Mouse (Mus musculus) small intestine, adult 2 months (tissue): Measurements from ENCODE around the gene Nbea. TPM values are rescaled to one million over a fixed set of nuclear protein-coding genes. Genes with fewer than 3 reads are reported as not detected.

Experiments
- H3K27ac ChIP-seq: fragments of 200-500 bp; 2 replicates; pipeline ENCODE4 v1.5.1; 2012; ENCODE audit warnings: low read depth, low read length, control low read depth, inconsistent platforms; ENCODE audit not compliant: insufficient read depth
- H3K27me3 ChIP-seq: fragments of 200-500 bp; 2 replicates; pipeline ENCODE4 v1.6.1; 2012; ENCODE audit warnings: mild to moderate bottlenecking, moderate library complexity, low read length, inconsistent platforms; ENCODE audit not compliant: control insufficient read depth, insufficient read depth
- H3K36me3 ChIP-seq: fragments of 200-500 bp; 2 replicates; pipeline ENCODE4 v1.6.1; 2012; ENCODE audit warnings: mild to moderate bottlenecking, low read length, control low read depth, inconsistent platforms; ENCODE audit not compliant: control insufficient read depth, insufficient read depth
- H3K4me1 ChIP-seq: fragments of 200-500 bp; 2 replicates; pipeline ENCODE4 v1.6.1; 2012; ENCODE audit warnings: low read length, inconsistent platforms, mixed read lengths; ENCODE audit not compliant: control insufficient read depth, insufficient read depth, insufficient read length
- H3K4me3 ChIP-seq: fragments of 200-500 bp; 2 replicates; pipeline ENCODE4 v1.5.1; 2012; ENCODE audit warnings: low read depth, mild to moderate bottlenecking, control low read depth, inconsistent platforms, low read length, moderate library complexity
- CTCF ChIP-seq: fragments of 200-500 bp; IDR thresholded peaks from 2 replicates; pipeline ENCODE4 v1.5.1; 2012; ENCODE audit warnings: low read depth, mild to moderate bottlenecking, control low read depth, inconsistent platforms, low read length, moderate library complexity, mixed read lengths; ENCODE audit not compliant: insufficient replicate concordance, insufficient read length; ENCODE audit errors: extremely low read depth
- POLR2A ChIP-seq: fragments of 200-500 bp; IDR thresholded peaks from 2 replicates; pipeline ENCODE4 v1.6.1; 2012; ENCODE audit warnings: low read depth, mild to moderate bottlenecking, control low read depth, inconsistent platforms, low read length, moderate library complexity
- WGBS: fragments of 180-500 bp; shearing (Covaris S2); methylation state at CpG from one replicate; pipeline ENCODE4 v1.1.7; 2018; 5-methylcytosine and 5-hydroxymethylcytosine counted together
- polyA plus RNA-seq: library from polyadenylated mRNA; depleted of rRNA; stranded (reverse); fragments of >200 nt; gene quantifications from 2 replicates; pipeline ENCODE4 v1.2.3, GENCODE M21; 2012

Gene Nbea
- polyA plus RNA-seq, 1 experiment = 2.4 TPM

GRCm38 (mm10) chr3:56181991-56182370 lies 1.5 kb downstream of the Nbea start:
- no peak for TF ChIP-seq POLR2A
- no peak for TF ChIP-seq CTCF
- 52% methylated on average over 4 of the region's 4 CpGs for whole genome bisulfite sequencing
- H3K27ac ChIP-seq = no peak overlapping the region

DNA sequence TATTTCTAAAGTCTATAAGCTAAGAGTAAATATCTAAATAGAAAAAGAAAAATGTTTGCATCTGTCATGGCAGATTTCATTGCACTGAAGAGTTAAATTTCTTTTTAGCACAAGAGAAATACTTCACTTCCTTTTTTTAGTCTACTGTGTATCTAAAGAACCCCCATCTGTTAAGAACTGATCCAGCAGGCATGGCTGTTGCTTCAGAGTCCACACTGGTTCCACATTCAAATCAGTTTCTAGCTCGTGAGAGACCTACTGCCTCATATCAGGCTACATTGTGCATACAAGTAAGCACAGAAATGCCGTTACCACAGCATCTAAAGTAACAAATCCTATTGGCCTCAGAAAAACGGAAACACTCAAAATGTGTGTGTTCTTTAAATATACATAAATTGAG lies 2.5 kb downstream of the Nbea start:
- no peak for TF ChIP-seq CTCF
- no peak for TF ChIP-seq POLR2A
- Histone ChIP-seq H3K27ac (no peak overlapping the region), H3K4me1 (peaks cover 5% of the 10 kb centered on the region; the same call in 1 of the 2 replicates), H3K36me3 (no peaks in the 10 kb centered on the region), H3K4me3 (no peak overlapping the region), H3K27me3 (peaks cover 5% of the 10 kb centered on the region; the same call in 1 of the 2 replicates)
- WGBS = 62% methylated on average over 3 of the region's 3 CpGs

More at GRCm38 (mm10) chr3:56181991-56182370, 1.5 kb downstream of the Nbea start:
- Histone ChIP-seq H3K36me3 (no peaks in the 10 kb centered on the region), H3K27me3 (peaks cover 5% of the 10 kb centered on the region), H3K4me1 (peaks cover 5% of the 10 kb centered on the region; the same call in 1 of the 2 replicates), H3K4me3 (no peak overlapping the region; the same call in 1 of the 2 replicates)

- Histone ChIP-seq H3K27ac (no peak overlapping the region), H3K4me1 (no peaks in the 10 kb centered on the region), H3K36me3 (no peaks in the 10 kb centered on the region), H3K4me3 (no peak overlapping the region), H3K27me3 (no peaks in the 10 kb centered on the region)
- TF ChIP-seq CTCF (no peak), POLR2A (no peak)
- 94% methylated on average over 2 of the region's 2 CpGs for WGBS
Observed at GRCm38 (mm10) chr3:56157864-56158263, 25.6 kb downstream of the Nbea start.

DNA sequence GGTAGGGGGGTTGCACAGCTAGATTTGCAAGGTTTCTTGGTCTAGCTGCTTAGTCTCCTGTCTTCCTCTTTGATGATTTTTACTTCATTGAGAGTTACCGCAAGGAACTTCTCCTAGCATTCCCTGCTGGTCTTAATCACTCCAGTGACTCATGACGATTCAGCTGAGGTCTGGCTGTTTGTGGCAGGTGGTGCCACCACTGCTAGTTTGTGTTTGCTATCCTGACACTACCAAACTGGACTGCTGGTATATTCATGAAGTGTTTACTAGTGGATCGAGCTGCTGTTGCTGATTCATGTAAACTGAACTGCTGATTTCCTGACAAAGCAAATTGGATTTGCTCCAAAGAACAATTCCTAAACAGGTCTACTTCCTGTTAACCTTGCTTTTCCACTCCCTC lies 56.8 kb downstream of the Nbea start:
- H3K4me1 ChIP-seq = no peaks in the 10 kb centered on the region
- 47% methylated on average over 3 of the region's 3 CpGs for WGBS
- no peaks in the 10 kb centered on the region for H3K36me3 ChIP-seq
- no peak overlapping the region for H3K4me3 ChIP-seq
- H3K27me3 ChIP-seq = no peaks in the 10 kb centered on the region
- TF ChIP-seq POLR2A (no peak), CTCF (no peak)
- H3K27ac ChIP-seq = no peak overlapping the region

DNA sequence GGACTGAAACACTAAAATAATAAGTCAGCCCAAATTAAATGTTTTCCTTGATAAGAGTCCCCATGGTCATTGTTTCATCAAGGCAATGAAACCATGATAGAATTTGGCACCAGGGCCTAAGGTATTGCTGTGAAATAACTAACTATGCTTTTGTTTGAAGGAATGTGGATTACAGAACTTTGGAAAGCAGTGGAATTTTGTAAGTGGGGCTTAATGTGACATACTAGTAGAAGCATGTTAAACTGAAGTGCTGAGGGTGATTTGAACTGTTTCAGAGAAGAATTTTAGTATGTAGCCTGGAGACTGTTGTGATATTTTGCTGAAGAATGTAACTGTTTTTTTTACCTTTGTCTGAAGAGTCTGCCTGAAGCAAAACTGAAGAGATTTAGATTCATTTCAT lies 66.9 kb downstream of the Nbea start:
- H3K36me3 ChIP-seq = no peaks in the 10 kb centered on the region
- no peak overlapping the region for H3K4me3 ChIP-seq
- no peaks in the 10 kb centered on the region for H3K27me3 ChIP-seq
- TF ChIP-seq CTCF (no peak), POLR2A (no peak)
- no peak overlapping the region for H3K27ac ChIP-seq
- peaks cover 2% of the 10 kb centered on the region; the same call in 1 of the 2 replicates for H3K4me1 ChIP-seq

GRCm38 (mm10) chr3:56108101-56108500 lies 75.4 kb downstream of the Nbea start:
- no peak for TF ChIP-seq POLR2A
- no peak for TF ChIP-seq CTCF
- Histone ChIP-seq H3K4me3 (no peak overlapping the region), H3K36me3 (no peaks in the 10 kb centered on the region), H3K27me3 (no peaks in the 10 kb centered on the region), H3K4me1 (no peaks in the 10 kb centered on the region), H3K27ac (no peak overlapping the region)
- WGBS = 24% methylated on average over 2 of the region's 2 CpGs

DNA sequence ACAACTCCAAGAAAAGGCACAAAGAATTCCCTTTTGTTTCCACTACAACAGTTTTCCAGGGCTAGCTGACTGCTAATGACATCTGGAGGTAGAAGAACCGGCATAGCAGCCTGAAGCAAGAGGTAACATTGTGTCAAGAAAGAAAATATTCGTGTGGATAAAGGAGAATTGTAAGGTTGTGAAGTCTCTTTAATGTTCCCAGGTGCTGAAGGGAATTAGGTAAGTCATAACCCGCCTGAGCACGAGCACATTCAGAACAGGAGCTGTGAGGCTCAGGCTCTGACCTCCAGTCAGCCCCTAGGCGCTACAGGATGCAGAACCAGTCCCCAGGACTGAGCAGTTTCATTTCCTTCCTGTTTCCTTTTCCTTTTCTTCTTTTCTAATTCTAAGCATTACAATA lies 86.4 kb downstream of the Nbea start:
- Histone ChIP-seq H3K27me3 (no peaks in the 10 kb centered on the region), H3K36me3 (no peaks in the 10 kb centered on the region), H3K4me1 (no peaks in the 10 kb centered on the region), H3K27ac (no peak overlapping the region), H3K4me3 (no peak overlapping the region)
- 72% methylated on average over 5 of the region's 5 CpGs for WGBS
- TF ChIP-seq CTCF (no peak), POLR2A (no peak)

DNA sequence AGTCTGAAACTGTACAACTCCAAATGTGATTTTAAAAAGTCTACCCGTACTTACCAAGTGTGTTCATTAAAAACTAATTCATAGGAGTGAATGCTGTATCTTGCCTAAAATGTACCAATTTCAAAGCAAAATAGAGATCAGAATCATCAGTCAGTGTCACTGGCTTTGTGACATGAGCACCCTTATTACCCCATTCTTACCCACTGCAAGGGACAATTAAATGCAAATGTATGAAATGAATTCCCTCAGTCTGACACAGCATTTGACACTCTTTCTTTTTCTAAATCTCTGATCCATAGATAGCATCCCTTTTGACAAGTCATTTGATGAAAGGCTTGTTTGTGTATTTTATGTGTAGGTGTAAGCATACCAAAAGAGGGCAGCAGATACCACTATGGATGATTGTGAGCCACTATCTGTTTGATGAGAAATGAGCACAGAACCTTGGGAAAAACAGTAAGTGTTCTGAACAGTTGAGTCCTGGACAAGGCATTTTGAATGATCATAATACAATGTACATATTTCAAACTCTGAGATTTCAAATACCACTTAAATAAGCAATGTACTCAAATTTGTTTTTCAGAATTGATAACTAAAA lies 104.4 kb downstream of the Nbea start:
- Histone ChIP-seq H3K4me1 (no peaks in the 10 kb centered on the region), H3K36me3 (no peaks in the 10 kb centered on the region), H3K27me3 (no peaks in the 10 kb centered on the region), H3K4me3 (no peak overlapping the region), H3K27ac (no peak overlapping the region)
- no peak for TF ChIP-seq CTCF
- no peak for TF ChIP-seq POLR2A
- 88% methylated on average over 1 of the region's 1 CpGs for WGBS
